Mouse (Mus musculus): Measurements from ENCODE around the gene Fanci. TPM values are rescaled to one million over a fixed set of nuclear protein-coding genes. Genes with fewer than 3 reads are reported as not detected.

Fanci gene
- polyA plus RNA-seq, 1 experiment from 2014 or later = 9.2 TPM

GRCm38 (mm10) chr7:79414449-79415375 is 23.0 kb downstream of the Fanci start:
- H3K4me2 ChIP-seq = no peak overlapping the region
- ATAC-seq (ENCODE audit: low read depth) (no peak), DNase-seq (no peak)
- no peaks in the 10 kb centered on the region for H3K9me3 ChIP-seq (replicated peaks)
- no peak overlapping the region for H3K9ac ChIP-seq
- no peak overlapping the region for H3K4me3 ChIP-seq (replicated peaks)
- H3K4me1 ChIP-seq (replicated peaks) = peaks cover 6% of the 10 kb centered on the region; the same call in 1 of the 2 replicates
- WGBS (ENCODE audit: insufficient replicate concordance) = 90% methylated on average over 18 of the region's 18 CpGs
- H3K27ac ChIP-seq = no peak overlapping the region
- no peaks in the 10 kb centered on the region for H3K27me3 ChIP-seq
- H3K36me3 ChIP-seq = peaks cover 51% of the 10 kb centered on the region

GRCm38 (mm10) chr7:79419950-79420349 is 28.2 kb downstream of the Fanci start:
- H3K27ac ChIP-seq = no peak overlapping the region
- no peak overlapping the region for H3K9ac ChIP-seq
- no peaks in the 10 kb centered on the region for H3K4me1 ChIP-seq (replicated peaks)
- H3K4me2 ChIP-seq = no peak overlapping the region
- no peaks in the 10 kb centered on the region for H3K27me3 ChIP-seq
- DNase-seq (no peak), ATAC-seq (ENCODE audit: low read depth) (no peak)
- H3K9me3 ChIP-seq (replicated peaks) = no peaks in the 10 kb centered on the region
- no peak overlapping the region for H3K4me3 ChIP-seq (replicated peaks)
- WGBS (ENCODE audit: insufficient replicate concordance) = 77% methylated on average over 7 of the region's 7 CpGs
- H3K36me3 ChIP-seq = peaks cover 43% of the 10 kb centered on the region

- Histone ChIP-seq H3K4me2 (no peak overlapping the region), H3K27ac (no peak overlapping the region), H3K27me3 (no peaks in the 10 kb centered on the region), H3K9ac (no peak overlapping the region), H3K4me3 (replicated peaks) (no peak overlapping the region), H3K9me3 (replicated peaks) (no peaks in the 10 kb centered on the region), H3K36me3 (peaks cover 57% of the 10 kb centered on the region), H3K4me1 (replicated peaks) (no peaks in the 10 kb centered on the region)
- WGBS (ENCODE audit: insufficient replicate concordance) = 62% methylated on average over 10 of the region's 10 CpGs
- no peak for DNase-seq
- no peak for ATAC-seq (ENCODE audit: low read depth)
These were observed 31.1 kb downstream of the Fanci start for GRCm38 (mm10) chr7:79422876-79423275.

- 85% methylated on average over 10 of the region's 10 CpGs for WGBS (ENCODE audit: insufficient replicate concordance)
- no peak overlapping the region for H3K4me2 ChIP-seq
- peaks cover 43% of the 10 kb centered on the region for H3K36me3 ChIP-seq
- H3K9me3 ChIP-seq (replicated peaks) = no peaks in the 10 kb centered on the region
- no peak for DNase-seq
- H3K9ac ChIP-seq = no peak overlapping the region
- H3K4me3 ChIP-seq (replicated peaks) = no peak overlapping the region
- H3K4me1 ChIP-seq (replicated peaks) = no peaks in the 10 kb centered on the region
- H3K27ac ChIP-seq = no peak overlapping the region
- ATAC-seq (ENCODE audit: low read depth) = no peak
- no peaks in the 10 kb centered on the region for H3K27me3 ChIP-seq
These were observed 34.1 kb downstream of the Fanci start for GRCm38 (mm10) chr7:79425804-79426203.

GRCm38 (mm10) chr7:79428243-79428642 is 36.5 kb downstream of the Fanci start:
- Histone ChIP-seq H3K27ac (no peak overlapping the region), H3K27me3 (no peaks in the 10 kb centered on the region), H3K4me2 (no peak overlapping the region), H3K4me1 (replicated peaks) (no peaks in the 10 kb centered on the region), H3K9me3 (replicated peaks) (no peaks in the 10 kb centered on the region), H3K36me3 (peaks cover 47% of the 10 kb centered on the region), H3K9ac (no peak overlapping the region), H3K4me3 (replicated peaks) (no peak overlapping the region)
- 65% methylated on average over 5 of the region's 5 CpGs for WGBS (ENCODE audit: insufficient replicate concordance)
- ATAC-seq (ENCODE audit: low read depth) (no peak), DNase-seq (no peak)

GRCm38 (mm10) chr7:79440035-79440434 is 48.3 kb downstream of the Fanci start:
- no peak overlapping the region for H3K27ac ChIP-seq
- H3K4me3 ChIP-seq (replicated peaks) = no peak overlapping the region
- H3K9ac ChIP-seq = no peak overlapping the region
- 68% methylated on average over 2 of the region's 2 CpGs for WGBS (ENCODE audit: insufficient replicate concordance)
- no peaks in the 10 kb centered on the region for H3K4me1 ChIP-seq (replicated peaks)
- H3K36me3 ChIP-seq = peaks cover 78% of the 10 kb centered on the region
- H3K9me3 ChIP-seq (replicated peaks) = no peaks in the 10 kb centered on the region
- H3K4me2 ChIP-seq = no peak overlapping the region
- DNase-seq (no peak), ATAC-seq (ENCODE audit: low read depth) (no peak)
- H3K27me3 ChIP-seq = no peaks in the 10 kb centered on the region

- Histone ChIP-seq H3K4me1 (replicated peaks) (no peaks in the 10 kb centered on the region), H3K36me3 (peaks cover 90% of the 10 kb centered on the region), H3K4me3 (replicated peaks) (no peak overlapping the region), H3K9ac (no peak overlapping the region), H3K27me3 (no peaks in the 10 kb centered on the region), H3K4me2 (no peak overlapping the region), H3K27ac (no peak overlapping the region), H3K9me3 (replicated peaks) (no peaks in the 10 kb centered on the region)
- no peak for DNase-seq
- no peak for ATAC-seq (ENCODE audit: low read depth)
- 73% methylated on average over 2 of the region's 2 CpGs for WGBS (ENCODE audit: insufficient replicate concordance)
These were observed 55.3 kb downstream of the Fanci start for GRCm38 (mm10) chr7:79447048-79447447.

GRCm38 (mm10) chr7:79447486-79447885 is 55.8 kb downstream of the Fanci start:
- no peaks in the 10 kb centered on the region for H3K4me1 ChIP-seq (replicated peaks)
- H3K36me3 ChIP-seq = peaks cover 90% of the 10 kb centered on the region
- H3K4me2 ChIP-seq = no peak overlapping the region
- H3K4me3 ChIP-seq (replicated peaks) = no peak overlapping the region
- no peaks in the 10 kb centered on the region for H3K27me3 ChIP-seq
- no peaks in the 10 kb centered on the region for H3K9me3 ChIP-seq (replicated peaks)
- ATAC-seq (ENCODE audit: low read depth) = no peak
- no peak overlapping the region for H3K9ac ChIP-seq
- H3K27ac ChIP-seq = no peak overlapping the region
- WGBS (ENCODE audit: insufficient replicate concordance) = 79% methylated on average over 3 of the region's 3 CpGs
- no peak for DNase-seq

- WGBS (ENCODE audit: insufficient replicate concordance) = 84% methylated on average over 10 of the region's 10 CpGs
- H3K27me3 ChIP-seq = peaks cover 2% of the 10 kb centered on the region
- H3K4me1 ChIP-seq (replicated peaks) = peaks cover 32% of the 10 kb centered on the region
- no peak overlapping the region for H3K9ac ChIP-seq
- no peaks in the 10 kb centered on the region for H3K9me3 ChIP-seq (replicated peaks)
- no peak overlapping the region for H3K4me2 ChIP-seq
- H3K4me3 ChIP-seq (replicated peaks) = no peak overlapping the region
- ATAC-seq (ENCODE audit: low read depth) (no peak), DNase-seq (no peak)
- H3K27ac ChIP-seq = no peak overlapping the region
- peaks cover 75% of the 10 kb centered on the region for H3K36me3 ChIP-seq
These were observed 70.0 kb downstream of the Fanci start for GRCm38 (mm10) chr7:79461721-79462120.

GRCm38 (mm10) chr7:79463376-79464077 is 71.8 kb downstream of the Fanci start:
- DNase-seq = no peak
- Histone ChIP-seq H3K9ac (0 out of 2 replicates have a peak overlapping the region, but pooled peaks have one; percentile 17), H3K4me3 (replicated peaks) (no peak overlapping the region), H3K27me3 (peaks cover 8% of the 10 kb centered on the region), H3K9me3 (replicated peaks) (no peaks in the 10 kb centered on the region), H3K4me1 (replicated peaks) (peaks cover 49% of the 10 kb centered on the region), H3K27ac (no peak overlapping the region), H3K4me2 (peak overlapping the region; percentile 99), H3K36me3 (peaks cover 57% of the 10 kb centered on the region)
- WGBS (ENCODE audit: insufficient replicate concordance) = 66% methylated on average over 11 of the region's 11 CpGs
- no peak for ATAC-seq (ENCODE audit: low read depth)

- H3K27me3 ChIP-seq = peaks cover 8% of the 10 kb centered on the region
- H3K9me3 ChIP-seq (replicated peaks) = no peaks in the 10 kb centered on the region
- WGBS (ENCODE audit: insufficient replicate concordance) = 10% methylated on average over 47 of the region's 47 CpGs
- DNase-seq = peak; percentile 13
- H3K4me3 ChIP-seq (replicated peaks) = peak overlapping the region; percentile 93
- H3K4me2 ChIP-seq = peak overlapping the region; percentile 99
- H3K4me1 ChIP-seq (replicated peaks) = peaks cover 61% of the 10 kb centered on the region
- H3K9ac ChIP-seq = peak overlapping the region; percentile 94
- H3K27ac ChIP-seq = peak overlapping the region; percentile 85
- peaks cover 43% of the 10 kb centered on the region for H3K36me3 ChIP-seq
- ATAC-seq (ENCODE audit: low read depth) = no peak
These were observed 73.2 kb downstream of the Fanci start for GRCm38 (mm10) chr7:79464776-79465420.

All from liver, embryonic 13.5 days (tissue).